Mouse (Mus musculus) WW6 (cell line): Measurements from ENCODE around the gene Manbal.

ENCODE experiments used
- DNase-seq: peaks from one replicate; pipeline ENCODE4 v3.0.0-alpha.2; 2013; ENCODE audit warnings: low read depth, low spot score

The Manbal gene

GRCm38 (mm10) chr2:157434041-157434440, 66.6 kb downstream of the Manbal start:
- DNase-seq, result no peak

GRCm38 (mm10) chr2:157434497-157434896, 67.1 kb downstream of the Manbal start:
- no peak for DNase-seq

GRCm38 (mm10) chr2:157436496-157436895, 69.1 kb downstream of the Manbal start:
- no peak for DNase-seq

GRCm38 (mm10) chr2:157437123-157437522, 69.7 kb downstream of the Manbal start:
- no peak for DNase-seq

- DNase-seq, result no peak
Measured at GRCm38 (mm10) chr2:157441363-157441762, 74.0 kb downstream of the Manbal start.
